Mouse (Mus musculus): Measurements from ENCODE around the gene Tbc1d22a.

DNA sequence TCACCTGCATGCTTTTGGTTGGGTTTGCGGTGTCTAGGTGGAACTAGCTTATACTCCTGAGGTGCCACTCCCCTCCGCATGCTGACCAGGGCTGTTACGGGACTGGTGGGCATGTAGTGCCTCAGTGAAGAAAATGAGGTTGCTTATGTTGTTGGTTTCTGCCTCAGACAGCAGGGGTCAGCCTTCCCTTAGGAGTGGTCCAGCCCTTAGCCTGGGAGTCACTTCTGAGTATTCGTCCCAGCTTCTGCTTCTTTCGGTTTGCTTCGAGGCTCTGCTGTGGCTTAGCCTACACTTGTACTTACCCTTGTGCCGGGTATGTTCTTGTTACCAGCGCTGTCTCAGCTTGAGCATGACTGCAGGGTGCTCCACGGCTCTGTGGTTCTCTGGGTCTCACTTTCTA is 36.0 kb downstream of the Tbc1d22a start:
- peak; percentile 54; the same call in 1 of the 2 replicates for TF ChIP-seq CTCF (IDR thresholded peaks at IDR 0.05; ENCODE audit: extremely low read depth, insufficient read length, insufficient replicate concordance, low read depth, low read length)
- TF ChIP-seq POLR2A (IDR thresholded peaks at IDR 0.05; ENCODE audit: low read depth, low read length) = no peak
